Mouse (Mus musculus) T-helper 17 cell (primary cell): ENCODE data around the gene Leo1.

Source experiments
- in situ Hi-C, 2 experiments: fragments of 300-600 bp; cut with MboI, MseI; formaldehyde crosslinking; loops; 1 replicate in 1 of 2; 2 replicates in 1 of 2; pipeline ENCODE4 v1.15.1; 2025; ENCODE audit warnings: high pct_unique_total_duplicates in 2 of 2

Gene Leo1

GRCm38 (mm10) chr9:75425796-75426391, 15.4 kb upstream of the Leo1 start:
- in situ Hi-C loops = loop anchor here in 1 of 2 experiments (10.0 kb wide), 1 partner anchor 351 kb away; the partner anchor contains the start of gene Myo5a

DNA sequence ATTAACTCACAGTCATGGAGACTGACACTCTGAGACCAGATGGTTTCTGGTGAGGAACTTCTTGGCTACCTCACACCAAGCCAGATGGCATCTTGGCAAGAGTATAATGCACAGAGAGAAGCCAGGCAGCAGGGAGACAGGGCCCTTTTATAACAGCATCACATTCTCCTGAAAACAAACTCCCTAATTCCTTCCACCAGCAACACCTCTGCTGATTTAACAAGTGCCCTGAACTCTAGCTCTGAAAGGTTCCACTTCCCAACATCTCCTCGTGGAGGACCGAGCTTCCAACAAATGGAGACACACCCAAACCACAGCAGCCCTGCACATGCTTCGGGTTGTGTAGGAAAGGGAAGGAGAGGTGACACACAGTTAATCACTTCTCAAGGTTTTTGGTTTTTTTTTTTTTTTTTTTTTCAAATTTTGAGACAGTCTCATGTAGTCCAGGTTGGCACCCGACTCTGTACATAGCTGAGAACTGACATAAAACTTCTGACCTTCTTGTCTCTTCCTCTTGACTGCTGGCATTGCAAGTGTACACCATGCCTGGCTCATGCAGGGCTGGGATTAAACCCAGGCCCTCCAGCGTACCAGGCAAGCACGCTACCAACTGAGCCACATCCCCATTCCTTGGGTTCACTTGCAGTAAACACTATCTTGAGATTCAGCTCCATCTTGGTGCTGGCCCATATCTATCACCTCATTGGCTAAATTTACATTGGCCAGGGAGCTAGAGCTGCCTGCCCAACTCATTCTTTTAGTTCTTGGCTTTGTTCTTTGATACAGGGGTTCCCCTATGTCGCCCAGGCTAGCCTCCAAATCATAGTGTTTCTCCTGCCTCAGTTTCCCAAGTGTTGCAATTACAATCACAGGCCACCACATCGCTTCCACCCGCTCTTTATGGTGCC, 13.7 kb upstream of the Leo1 start:
- in situ Hi-C loops = loop anchor here in 1 of 2 experiments (10.0 kb wide), 1 partner anchor 353 kb away; the partner anchor contains the start of gene Myo5a

DNA sequence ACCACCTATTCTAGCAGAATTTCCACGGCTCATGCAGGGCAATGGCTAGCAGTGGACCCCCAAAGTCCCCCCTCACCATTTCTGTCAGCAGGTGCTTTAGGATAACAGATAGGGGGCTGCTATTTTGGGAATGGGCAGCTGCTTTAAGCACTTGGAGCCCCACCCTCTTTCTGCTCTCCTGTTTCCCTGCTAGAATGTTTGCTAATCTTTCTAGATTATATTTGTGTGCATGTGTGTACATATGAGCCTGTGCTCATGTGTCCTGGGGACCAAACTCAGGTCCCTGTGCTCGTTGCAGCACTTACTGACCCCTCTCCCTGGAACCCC, 13.1 kb upstream of the Leo1 start:
- in situ Hi-C loops = loop anchor here in 1 of 2 experiments (10.0 kb wide), 1 partner anchor 353 kb away; the partner anchor contains the start of gene Myo5a

GRCm38 (mm10) chr9:75429040-75429439, 12.3 kb upstream of the Leo1 start:
- in situ Hi-C loops = loop anchor here in 1 of 2 experiments (10.0 kb wide), 1 partner anchor 354 kb away; the partner anchor contains the start of gene Myo5a

GRCm38 (mm10) chr9:75429657-75430056, 11.7 kb upstream of the Leo1 start:
- in situ Hi-C loops = loop anchor here in 1 of 2 experiments (10.0 kb wide), 1 partner anchor 355 kb away; the partner anchor contains the start of gene Myo5a

- in situ Hi-C loops = no loop called here
These were observed 10.3 kb upstream of the Leo1 start for GRCm38 (mm10) chr9:75430822-75431621.

- in situ Hi-C loops = no loop called here
These were observed 8.6 kb upstream of the Leo1 start for GRCm38 (mm10) chr9:75432694-75433093.

DNA sequence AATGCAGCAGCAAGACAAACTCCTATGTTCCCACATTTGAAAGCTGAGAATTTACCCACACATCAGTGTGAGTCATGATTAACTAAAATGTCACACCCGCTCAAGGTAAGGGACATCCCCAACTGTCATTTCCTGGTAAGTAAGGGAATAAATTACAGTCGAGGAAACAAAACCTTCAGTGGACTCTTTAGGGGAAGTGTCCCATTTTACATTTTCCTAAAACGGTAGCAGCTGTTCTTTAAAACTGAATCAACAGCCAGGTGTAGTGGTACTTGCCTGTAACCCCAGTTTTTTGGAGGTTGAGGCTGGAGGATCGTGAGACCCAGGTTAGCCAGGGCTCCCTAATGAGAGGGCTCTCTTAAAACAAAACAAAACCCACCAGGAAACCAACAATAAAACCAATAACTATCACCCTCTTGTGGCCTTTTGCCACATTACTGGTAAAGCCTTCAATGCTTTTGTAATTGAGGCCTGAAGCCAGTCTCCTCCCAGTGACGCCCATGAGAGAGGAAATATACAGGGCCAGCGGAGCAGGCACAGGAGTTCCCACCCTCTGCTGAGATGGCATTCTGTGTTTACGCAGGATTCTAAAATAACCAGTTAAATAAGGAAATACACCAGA, 7.0 kb upstream of the Leo1 start:
- in situ Hi-C loops = no loop called here

GRCm38 (mm10) chr9:75434872-75435271, 6.5 kb upstream of the Leo1 start:
- in situ Hi-C loops = loop anchor here in 1 of 2 experiments (5.0 kb wide), 1 partner anchor 38 kb away; no protein-coding TSS in a partner anchor

GRCm38 (mm10) chr9:75435291-75435690, 6.0 kb upstream of the Leo1 start:
- in situ Hi-C loops = loop anchor here in 1 of 2 experiments (5.0 kb wide), 1 partner anchor 38 kb away; no protein-coding TSS in a partner anchor

- in situ Hi-C loops = loop anchor here in 1 of 2 experiments (5.0 kb wide), 1 partner anchor 39 kb away; no protein-coding TSS in a partner anchor
These were observed 5.4 kb upstream of the Leo1 start for GRCm38 (mm10) chr9:75435918-75436317.

- in situ Hi-C loops = loop anchor here in 1 of 2 experiments (5.0 kb wide), 1 partner anchor 41 kb away; no protein-coding TSS in a partner anchor
These were observed 3.5 kb upstream of the Leo1 start for GRCm38 (mm10) chr9:75437653-75438385.

GRCm38 (mm10) chr9:75441691-75442131, 387 bp downstream of the Leo1 start:
- in situ Hi-C loops = loop anchor here in 1 of 2 experiments (5.0 kb wide), 2 partner anchors 44 to 124 kb away; no protein-coding TSS in a partner anchor

DNA sequence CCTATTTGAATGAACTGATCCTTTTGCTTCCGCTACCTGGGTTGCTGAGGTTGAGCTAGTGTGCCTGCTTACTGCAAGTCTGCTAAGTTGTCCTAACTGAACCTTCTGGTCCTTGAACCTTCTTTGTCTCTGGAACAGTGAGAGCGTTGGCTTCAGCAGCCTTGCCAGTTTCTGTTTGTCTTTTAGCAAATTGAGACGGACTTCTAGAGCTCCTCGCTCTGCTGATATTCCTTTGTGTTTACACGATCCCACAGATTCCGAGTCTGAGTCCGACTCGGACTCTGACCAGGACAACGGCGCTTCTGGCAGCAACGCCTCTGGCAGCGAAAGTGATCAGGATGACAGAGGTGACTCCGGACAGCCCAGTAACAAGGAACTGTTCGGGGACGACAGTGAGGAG, 3.7 kb downstream of the Leo1 start:
- in situ Hi-C loops = loop anchor here (5.0 kb wide), 3 partner anchors 48 to 148 kb away; no protein-coding TSS in a partner anchor

- in situ Hi-C loops = loop anchor here in 1 of 2 experiments (5.0 kb wide), 1 partner anchor 149 kb away; no protein-coding TSS in a partner anchor
These were observed 5.2 kb downstream of the Leo1 start for GRCm38 (mm10) chr9:75446574-75446973.

DNA sequence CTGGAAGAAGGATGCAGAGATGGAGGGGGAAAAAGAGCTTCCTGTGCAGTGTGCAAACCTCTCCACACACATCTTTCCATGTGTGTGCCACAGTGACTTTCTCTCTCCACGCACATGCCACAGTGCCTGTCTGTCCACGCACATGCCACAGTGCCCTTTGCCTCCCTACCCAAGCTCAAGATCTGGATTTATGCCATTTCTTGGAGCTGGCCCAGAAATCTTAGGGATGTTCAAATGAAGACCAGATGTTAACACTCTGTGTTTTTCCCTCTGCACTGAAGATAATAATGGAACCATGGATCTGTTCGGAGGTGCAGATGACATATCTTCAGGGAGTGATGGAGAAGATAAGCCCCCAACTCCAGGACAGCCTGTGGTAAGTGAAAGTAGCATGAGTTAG, 6.7 kb downstream of the Leo1 start:
- in situ Hi-C loops = loop anchor here in 1 of 2 experiments (5.0 kb wide), 1 partner anchor 151 kb away; no protein-coding TSS in a partner anchor

- in situ Hi-C loops = no loop called here
These were observed 12.7 kb downstream of the Leo1 start for GRCm38 (mm10) chr9:75453994-75454393.

DNA sequence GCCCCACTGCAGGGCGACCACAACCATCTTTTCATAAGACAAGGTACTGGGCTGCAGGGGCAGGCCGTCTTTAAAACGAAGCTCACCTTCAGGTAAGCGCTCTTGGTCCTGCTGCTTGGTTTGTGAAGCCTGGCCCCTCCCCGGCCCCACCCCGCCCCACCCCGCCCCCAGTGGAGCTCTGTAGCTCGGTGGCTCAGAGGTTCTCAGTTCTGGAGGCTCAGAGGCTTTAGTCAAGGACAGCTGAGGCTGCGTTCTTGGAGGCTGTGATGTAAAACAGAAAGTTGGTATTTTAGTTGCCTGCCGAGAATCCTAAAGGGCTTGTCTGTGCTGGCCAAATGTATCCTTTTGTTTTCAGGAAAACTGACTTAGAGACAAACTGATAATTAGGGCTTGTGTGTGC, 14.4 kb downstream of the Leo1 start:
- in situ Hi-C loops = no loop called here

GRCm38 (mm10) chr9:75463050-75463660, 21.8 kb downstream of the Leo1 start:
- in situ Hi-C loops = no loop called here
